Mouse (Mus musculus): ENCODE measurements at regions not wholly inside any gene's neighbourhood (a gene's known extent, or its start where the extent isn't known, plus 50 kb on each side); places are given as distances from the start of the nearest gene placed in this dataset.
A peak's percentile ranks its signal among the peaks of the same experiment; 100 is the strongest.

DNA sequence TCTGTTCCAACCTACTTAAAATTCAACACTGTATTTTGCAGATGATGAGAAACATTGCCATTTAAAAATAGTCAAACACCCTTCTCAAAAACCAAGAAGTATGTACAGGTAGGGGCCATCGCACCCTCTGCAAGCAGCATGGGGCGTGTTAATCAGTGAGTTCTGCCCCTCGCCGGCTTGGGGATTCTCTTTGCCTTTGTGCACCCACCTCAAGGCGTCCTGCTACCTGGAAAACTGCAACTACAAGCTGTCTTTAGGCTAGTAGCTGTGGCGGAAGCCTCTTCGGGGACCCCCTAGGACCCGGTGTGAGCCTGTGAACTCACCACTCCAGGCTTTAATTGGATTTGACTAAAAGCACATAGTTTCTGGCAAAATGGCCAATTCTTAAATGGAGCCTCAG, 311.0 kb downstream of the Mtx2 start:
- H3K27ac ChIP-seq (ENCODE audit: low read depth, low read length), result no peak overlapping the region
- ATAC-seq (ENCODE audit: insufficient read depth, low FRiP score, low TSS enrichment) (no peak), DNase-seq (ENCODE audit: low spot score) (no peak)
- peak overlapping the region; percentile 99 for H3K4me2 ChIP-seq (ENCODE audit: low read depth)
- WGBS, result 14% methylated on average over 8 of the region's 8 CpGs
- no peak overlapping the region; the same call in 1 of the 2 replicates for H3K4me3 ChIP-seq (ENCODE audit: low read depth, low read length)
- peaks cover 11% of the 10 kb centered on the region for H3K27me3 ChIP-seq (ENCODE audit: control insufficient read depth, insufficient read depth, low read length)
- no peaks in the 10 kb centered on the region for H3K9me3 ChIP-seq (ENCODE audit: control insufficient read depth, low read length)
- H3K4me1 ChIP-seq (ENCODE audit: control insufficient read depth, insufficient read depth, low read length), result peaks cover 10% of the 10 kb centered on the region; the same call in 1 of the 2 replicates
- peak overlapping the region; percentile 41; the same call in 1 of the 2 replicates for H3K9ac ChIP-seq (ENCODE audit: low read length)
- H3K36me3 ChIP-seq (ENCODE audit: control insufficient read depth, insufficient read depth, low read length), result no peaks in the 10 kb centered on the region

DNA sequence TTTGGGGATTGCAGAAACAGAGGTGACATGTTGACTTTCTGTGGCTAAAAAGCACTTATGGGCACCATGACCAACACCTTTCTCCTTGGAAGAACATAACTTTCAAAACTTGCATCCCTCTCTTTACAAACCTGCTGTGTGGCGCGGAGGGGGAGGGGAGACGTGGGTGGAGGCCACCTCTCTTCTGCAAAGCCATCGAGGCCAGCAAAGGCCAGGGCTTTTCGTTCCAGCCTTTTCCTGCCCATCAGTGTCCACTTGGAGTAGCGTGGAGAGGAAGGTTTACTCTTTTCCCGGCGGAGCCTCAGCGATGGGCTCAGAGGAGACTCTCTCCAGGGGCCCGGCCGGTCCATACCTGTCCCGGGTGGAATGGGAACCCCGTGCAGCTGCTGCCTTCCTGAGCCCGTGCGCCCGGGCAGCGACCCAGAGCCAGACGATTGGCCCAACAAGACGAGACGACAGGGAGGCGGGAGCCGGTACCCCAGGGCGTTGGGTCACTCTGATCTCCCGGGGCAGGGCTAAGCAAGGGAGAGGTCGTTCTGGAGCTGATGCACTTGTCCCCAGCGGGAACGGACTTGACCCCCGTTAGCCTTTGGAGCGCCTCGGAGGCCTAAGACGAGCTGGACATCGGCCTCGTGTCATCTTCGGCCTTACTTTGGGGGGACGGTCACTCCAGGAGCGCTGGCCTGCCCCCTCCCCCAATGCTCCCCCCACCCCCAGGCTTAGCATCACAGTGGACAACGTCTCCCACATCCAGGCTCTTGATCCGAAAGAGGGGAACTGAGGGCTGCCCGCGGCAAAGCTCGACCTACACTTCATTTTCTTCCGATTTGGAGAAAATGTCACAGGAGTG, 311.8 kb downstream of the Mtx2 start:
- H3K4me1 ChIP-seq (ENCODE audit: control insufficient read depth, insufficient read depth, low read length), result peaks cover 10% of the 10 kb centered on the region; the same call in 1 of the 2 replicates
- peak; percentile 48 for DNase-seq (ENCODE audit: low spot score)
- peak overlapping the region; percentile 69 for H3K9ac ChIP-seq (ENCODE audit: low read length)
- H3K27me3 ChIP-seq (ENCODE audit: control insufficient read depth, insufficient read depth, low read length), result peaks cover 11% of the 10 kb centered on the region
- 1% methylated on average over 40 of the region's 42 CpGs for WGBS
- H3K36me3 ChIP-seq (ENCODE audit: control insufficient read depth, insufficient read depth, low read length), result no peaks in the 10 kb centered on the region
- no peaks in the 10 kb centered on the region for H3K9me3 ChIP-seq (ENCODE audit: control insufficient read depth, low read length)
- peak overlapping the region; percentile 46 for H3K4me3 ChIP-seq (ENCODE audit: low read depth, low read length)
- peak overlapping the region; percentile 99 for H3K4me2 ChIP-seq (ENCODE audit: low read depth)
- ATAC-seq (ENCODE audit: insufficient read depth, low FRiP score, low TSS enrichment), result peak; percentile 65
- peak overlapping the region; percentile 39; the same call in 1 of the 2 replicates for H3K27ac ChIP-seq (ENCODE audit: low read depth, low read length)

DNA sequence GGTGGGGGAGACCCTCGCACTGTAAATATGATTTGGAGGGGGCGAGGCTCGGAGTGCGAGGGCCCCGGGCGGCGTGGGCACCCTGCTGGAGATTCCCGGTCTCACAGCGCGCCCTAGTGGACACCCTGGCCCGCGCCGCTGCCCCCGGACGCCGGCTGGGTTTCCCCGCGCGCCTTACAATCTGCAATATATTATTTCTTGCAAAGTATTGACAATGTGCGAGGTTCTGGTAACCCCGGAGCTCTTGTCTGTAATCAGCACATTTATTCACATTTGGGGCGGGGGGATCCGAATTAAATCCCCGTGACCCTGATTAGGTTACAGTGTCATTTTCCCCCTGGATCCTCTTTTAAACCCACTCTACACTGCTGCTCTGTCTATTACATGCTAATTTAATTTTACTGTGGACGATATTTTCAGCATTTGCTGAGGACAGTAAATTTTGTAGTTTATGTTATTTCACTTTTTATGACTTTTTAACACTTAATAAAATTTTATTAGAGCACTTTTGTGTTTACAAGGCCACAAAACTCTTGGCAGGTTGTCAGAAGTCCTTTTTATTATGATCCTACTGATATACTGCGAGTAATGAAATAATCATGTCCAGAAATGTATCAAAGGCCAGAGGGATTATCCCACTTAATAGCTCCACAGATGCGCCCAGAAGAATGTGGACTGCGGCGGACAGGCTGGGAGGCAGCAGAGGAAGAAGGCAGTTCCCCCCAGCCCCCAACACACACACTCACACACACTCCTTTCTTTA, 312.6 kb downstream of the Mtx2 start:
- H3K4me3 ChIP-seq (ENCODE audit: low read depth, low read length), result peak overlapping the region; percentile 46
- DNase-seq (ENCODE audit: low spot score), result peak; percentile 80
- H3K36me3 ChIP-seq (ENCODE audit: control insufficient read depth, insufficient read depth, low read length), result no peaks in the 10 kb centered on the region
- peak; percentile 74; the same call in 1 of the 2 replicates for ATAC-seq (ENCODE audit: insufficient read depth, low FRiP score, low TSS enrichment)
- WGBS, result 3% methylated on average over 29 of the region's 29 CpGs
- peak overlapping the region; percentile 39; the same call in 1 of the 2 replicates for H3K27ac ChIP-seq (ENCODE audit: low read depth, low read length)
- peaks cover 12% of the 10 kb centered on the region; the same call in 1 of the 2 replicates for H3K4me1 ChIP-seq (ENCODE audit: control insufficient read depth, insufficient read depth, low read length)
- H3K4me2 ChIP-seq (ENCODE audit: low read depth), result peak overlapping the region; percentile 99
- peak overlapping the region; percentile 69 for H3K9ac ChIP-seq (ENCODE audit: low read length)
- H3K9me3 ChIP-seq (ENCODE audit: control insufficient read depth, low read length), result no peaks in the 10 kb centered on the region
- H3K27me3 ChIP-seq (ENCODE audit: control insufficient read depth, insufficient read depth, low read length), result peaks cover 11% of the 10 kb centered on the region

DNA sequence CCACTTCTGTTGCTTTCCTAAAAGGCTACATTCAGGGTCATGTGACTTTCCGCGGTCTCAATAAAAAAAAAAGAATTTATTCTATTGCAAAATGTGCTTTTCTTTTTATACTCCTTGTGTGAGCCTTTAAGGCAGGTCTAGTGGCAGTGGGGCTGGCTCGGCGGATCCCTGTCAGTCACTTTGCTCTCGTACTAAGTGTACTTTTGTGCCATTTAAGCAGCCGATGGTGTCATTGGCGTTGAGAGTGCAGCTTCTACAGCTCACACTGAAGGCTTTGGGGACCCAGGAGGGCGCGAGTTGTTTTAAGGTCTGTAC, 313.1 kb downstream of the Mtx2 start:
- H3K4me1 ChIP-seq (ENCODE audit: control insufficient read depth, insufficient read depth, low read length), result peaks cover 12% of the 10 kb centered on the region; the same call in 1 of the 2 replicates
- no peak overlapping the region for H3K4me3 ChIP-seq (ENCODE audit: low read depth, low read length)
- H3K36me3 ChIP-seq (ENCODE audit: control insufficient read depth, insufficient read depth, low read length), result no peaks in the 10 kb centered on the region
- no peak overlapping the region for H3K27ac ChIP-seq (ENCODE audit: low read depth, low read length)
- H3K27me3 ChIP-seq (ENCODE audit: control insufficient read depth, insufficient read depth, low read length), result peaks cover 11% of the 10 kb centered on the region
- H3K9me3 ChIP-seq (ENCODE audit: control insufficient read depth, low read length), result no peaks in the 10 kb centered on the region
- ATAC-seq (ENCODE audit: insufficient read depth, low FRiP score, low TSS enrichment), result no peak
- H3K9ac ChIP-seq (ENCODE audit: low read length), result no peak overlapping the region
- no peak for DNase-seq (ENCODE audit: low spot score)
- H3K4me2 ChIP-seq (ENCODE audit: low read depth), result peak overlapping the region; percentile 15; the same call in 1 of the 2 replicates
- 20% methylated on average over 9 of the region's 9 CpGs for WGBS

DNA sequence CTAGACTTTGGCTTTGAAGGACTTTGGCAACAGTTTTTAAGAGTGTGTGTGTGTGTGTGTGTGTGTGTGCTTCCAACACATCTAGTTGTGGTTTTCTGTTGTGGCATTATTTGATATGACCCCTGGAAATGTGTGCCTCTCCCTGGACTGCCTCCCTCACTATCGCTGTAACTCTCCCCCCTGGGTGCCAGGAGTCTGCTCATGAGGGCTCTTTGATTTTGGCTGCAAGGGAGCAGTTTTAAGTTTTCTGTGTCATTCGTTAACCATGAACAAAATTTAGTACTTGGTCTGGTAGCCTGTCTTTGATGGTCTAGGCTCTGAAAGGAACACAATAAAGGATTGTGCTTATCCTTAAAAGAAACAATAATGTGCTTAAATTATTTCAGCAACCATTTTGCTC, 313.9 kb downstream of the Mtx2 start:
- Histone ChIP-seq H3K9ac (ENCODE audit: low read length) (no peak overlapping the region), H3K27me3 (ENCODE audit: control insufficient read depth, insufficient read depth, low read length) (peaks cover 11% of the 10 kb centered on the region), H3K36me3 (ENCODE audit: control insufficient read depth, insufficient read depth, low read length) (no peaks in the 10 kb centered on the region), H3K4me2 (ENCODE audit: low read depth) (no peak overlapping the region), H3K4me1 (ENCODE audit: control insufficient read depth, insufficient read depth, low read length) (peaks cover 12% of the 10 kb centered on the region; the same call in 1 of the 2 replicates), H3K9me3 (ENCODE audit: control insufficient read depth, low read length) (no peaks in the 10 kb centered on the region), H3K27ac (ENCODE audit: low read depth, low read length) (no peak overlapping the region), H3K4me3 (ENCODE audit: low read depth, low read length) (no peak overlapping the region)
- no peak for DNase-seq (ENCODE audit: low spot score)
- WGBS, result 43% methylated on average over 2 of the region's 2 CpGs
- ATAC-seq (ENCODE audit: insufficient read depth, low FRiP score, low TSS enrichment), result no peak

DNA sequence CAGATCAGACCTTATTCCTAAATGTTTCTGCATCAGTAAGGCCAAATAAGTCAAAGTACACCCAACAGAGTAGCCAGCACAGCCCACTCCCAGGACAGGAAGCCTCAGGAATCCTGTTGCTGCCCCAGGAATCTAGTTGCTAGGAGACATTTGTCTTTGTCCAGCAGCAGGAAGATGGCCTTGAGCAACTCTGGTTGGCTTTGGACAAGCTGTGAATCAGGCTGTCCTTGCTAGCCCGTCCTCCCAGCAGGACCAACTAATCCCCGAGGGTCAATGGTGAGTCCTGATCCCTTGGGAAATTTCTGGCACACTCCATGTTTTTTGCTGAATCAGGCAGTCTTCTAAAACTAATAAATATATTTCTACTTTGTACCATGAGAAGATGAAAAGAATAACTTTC, 317.1 kb downstream of the Mtx2 start:
- ATAC-seq (ENCODE audit: insufficient read depth, low FRiP score, low TSS enrichment), result no peak
- no peak for DNase-seq (ENCODE audit: low spot score)
- no peak overlapping the region for H3K27ac ChIP-seq (ENCODE audit: low read depth, low read length)

DNA sequence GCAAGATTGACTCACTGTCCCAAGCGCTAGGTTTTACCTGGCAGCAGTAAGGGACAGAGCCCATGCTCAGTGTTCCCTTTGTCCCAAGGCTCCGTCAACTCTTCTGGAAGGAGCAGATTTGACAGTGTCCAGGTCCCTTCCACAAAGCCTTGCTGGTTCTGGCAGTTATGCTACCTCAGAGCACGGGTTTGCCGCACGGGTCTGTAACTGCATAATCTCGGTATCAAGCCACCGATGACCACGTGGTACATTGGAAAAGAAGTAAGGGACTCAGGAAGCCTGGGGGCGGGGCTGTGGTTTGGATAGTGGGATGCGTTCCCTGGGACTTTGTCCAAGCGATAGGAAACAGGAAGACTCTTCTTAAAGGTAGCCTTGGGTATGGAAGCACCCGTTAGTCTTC, 319.3 kb downstream of the Mtx2 start:
- H3K9me3 ChIP-seq (ENCODE audit: control insufficient read depth, low read length), result no peaks in the 10 kb centered on the region
- no peak for ATAC-seq (ENCODE audit: insufficient read depth, low FRiP score, low TSS enrichment)
- no peak for DNase-seq (ENCODE audit: low spot score)
- no peak overlapping the region for H3K9ac ChIP-seq (ENCODE audit: low read length)
- no peaks in the 10 kb centered on the region for H3K36me3 ChIP-seq (ENCODE audit: control insufficient read depth, insufficient read depth, low read length)
- peaks cover 10% of the 10 kb centered on the region for H3K4me1 ChIP-seq (ENCODE audit: control insufficient read depth, insufficient read depth, low read length)
- no peak overlapping the region for H3K4me2 ChIP-seq (ENCODE audit: low read depth)
- no peaks in the 10 kb centered on the region for H3K27me3 ChIP-seq (ENCODE audit: control insufficient read depth, insufficient read depth, low read length)
- H3K27ac ChIP-seq (ENCODE audit: low read depth, low read length), result no peak overlapping the region
- H3K4me3 ChIP-seq (ENCODE audit: low read depth, low read length), result no peak overlapping the region
- 86% methylated on average over 12 of the region's 12 CpGs for WGBS

More for the DNA sequence above, 317.1 kb downstream of the Mtx2 start:
- no peak overlapping the region for H3K4me2 ChIP-seq (ENCODE audit: low read depth)
- no peak overlapping the region for H3K4me3 ChIP-seq (ENCODE audit: low read depth, low read length)
- no peaks in the 10 kb centered on the region for H3K36me3 ChIP-seq (ENCODE audit: control insufficient read depth, insufficient read depth, low read length)
- peaks cover 8% of the 10 kb centered on the region; the same call in 1 of the 2 replicates for H3K4me1 ChIP-seq (ENCODE audit: control insufficient read depth, insufficient read depth, low read length)
- no peaks in the 10 kb centered on the region for H3K9me3 ChIP-seq (ENCODE audit: control insufficient read depth, low read length)
- 13% methylated on average over 2 of the region's 2 CpGs for WGBS
- peaks cover 3% of the 10 kb centered on the region; the same call in 1 of the 2 replicates for H3K27me3 ChIP-seq (ENCODE audit: control insufficient read depth, insufficient read depth, low read length)
- H3K9ac ChIP-seq (ENCODE audit: low read length), result no peak overlapping the region

DNA sequence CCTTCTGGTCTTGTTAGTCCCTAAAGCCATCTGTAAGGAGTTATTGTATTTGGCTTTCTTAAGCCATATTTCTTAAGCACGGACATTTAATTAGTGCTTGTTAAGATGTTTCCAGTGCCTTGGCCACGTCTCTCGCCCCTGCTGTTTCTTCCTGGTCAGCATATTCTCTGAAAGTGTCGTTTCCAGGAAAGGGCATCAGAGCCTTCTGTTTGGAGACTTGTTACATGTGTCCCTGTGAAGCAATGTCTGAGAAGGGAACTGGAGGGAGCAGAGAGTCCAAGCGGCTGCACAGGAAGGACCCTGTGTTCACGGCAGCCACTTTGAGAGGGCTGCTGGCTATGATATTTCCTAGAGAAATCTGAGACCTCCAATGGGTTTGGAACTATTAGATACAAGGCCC, 320.7 kb downstream of the Mtx2 start:
- Histone ChIP-seq H3K4me2 (ENCODE audit: low read depth) (no peak overlapping the region), H3K27ac (ENCODE audit: low read depth, low read length) (no peak overlapping the region), H3K9me3 (ENCODE audit: control insufficient read depth, low read length) (no peaks in the 10 kb centered on the region), H3K4me1 (ENCODE audit: control insufficient read depth, insufficient read depth, low read length) (peaks cover 10% of the 10 kb centered on the region), H3K36me3 (ENCODE audit: control insufficient read depth, insufficient read depth, low read length) (no peaks in the 10 kb centered on the region), H3K9ac (ENCODE audit: low read length) (no peak overlapping the region), H3K4me3 (ENCODE audit: low read depth, low read length) (no peak overlapping the region), H3K27me3 (ENCODE audit: control insufficient read depth, insufficient read depth, low read length) (no peaks in the 10 kb centered on the region)
- DNase-seq (ENCODE audit: low spot score) (no peak), ATAC-seq (ENCODE audit: insufficient read depth, low FRiP score, low TSS enrichment) (no peak)
- WGBS, result 55% methylated on average over 6 of the region's 6 CpGs
